Mouse (Mus musculus): ENCODE results near the gene Avpr1b. TPM values are rescaled to one million over a fixed set of nuclear protein-coding genes. Genes with fewer than 3 reads are reported as not detected.
"Not testable (repeated sequence)": the region's sequence is repeated elsewhere in the genome, so short reads cannot be mapped to it uniquely, and the experiment has no call there.

Gene Avpr1b
- not detected in 2 replicates for polyA plus RNA-seq (2015; fragmentation: Nextera tagmentation; extraction: Ambion mirVana)

DNA sequence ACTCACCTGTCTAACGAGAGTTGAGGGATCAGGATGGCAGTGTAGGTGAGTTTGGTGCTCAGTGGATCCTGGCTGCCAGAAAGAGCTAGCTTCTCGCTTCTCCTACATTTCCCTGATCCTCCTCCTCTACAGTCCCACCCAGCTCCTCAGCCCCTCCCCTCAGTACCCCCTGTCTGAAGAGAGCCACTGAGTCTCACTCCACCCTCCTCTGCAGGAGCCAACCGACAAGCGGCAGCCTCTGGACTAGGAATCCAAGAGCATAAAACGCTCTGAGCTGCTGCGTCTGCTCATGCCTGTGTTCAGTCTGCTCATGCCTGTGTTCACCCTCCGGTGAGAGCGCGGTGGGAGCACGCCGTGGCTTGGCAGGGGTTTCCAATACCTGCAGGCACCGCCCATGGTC, at the start of gene Avpr1b:
Avpr1b (plus strand) TSS at position 335 of the 400 bp plus-strand sequence.
- 48% methylated on average over 12 of the region's 12 CpGs for WGBS
- Histone ChIP-seq H3K36me3 (no peaks in the 10 kb centered on the region), H3K4me1 (no peaks in the 10 kb centered on the region), H3K27ac (replicated peaks) (no peak within 1 kb of the TSS), H3K9ac (replicated peaks) (no peak within 1 kb of the TSS), H3K27me3 (replicated peaks) (no peaks in the 10 kb centered on the region), H3K9me3 (replicated peaks) (no peaks in the 10 kb centered on the region), H3K4me2 (no peak within 1 kb of the TSS), H3K4me3 (replicated peaks) (no peak within 1 kb of the TSS)
- ATAC-seq (ENCODE audit: low FRiP score) = no peak

DNA sequence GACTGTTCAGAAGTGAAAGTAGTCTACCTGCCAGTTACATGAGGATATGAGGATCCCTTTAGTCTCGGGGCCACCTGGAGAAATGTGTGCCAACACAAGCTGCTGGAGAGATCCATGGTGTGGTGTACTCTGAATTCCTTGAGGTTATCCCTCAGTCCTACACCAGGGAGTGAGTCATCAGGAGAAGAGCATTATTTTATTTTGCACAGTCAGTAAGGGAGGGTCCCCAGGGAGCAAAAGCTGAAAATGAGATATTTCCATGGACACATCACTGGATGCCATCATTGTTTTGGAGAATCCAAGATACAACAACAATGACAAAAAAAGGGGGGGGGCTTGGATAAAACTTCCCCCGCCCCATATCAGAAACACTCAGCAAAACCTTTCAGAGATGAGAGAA, 47.1 kb upstream of the Avpr1b start:
- Histone ChIP-seq H3K27ac (replicated peaks) (no peak overlapping the region), H3K4me1 (peaks cover 4% of the 10 kb centered on the region), H3K27me3 (replicated peaks) (no peaks in the 10 kb centered on the region), H3K9ac (replicated peaks) (no peak overlapping the region), H3K9me3 (replicated peaks) (no peaks in the 10 kb centered on the region), H3K4me2 (no peak overlapping the region), H3K36me3 (no peaks in the 10 kb centered on the region), H3K4me3 (replicated peaks) (no peak overlapping the region)
- no peak for ATAC-seq (ENCODE audit: low FRiP score)
- 92% methylated on average over 2 of the region's 2 CpGs for WGBS

DNA sequence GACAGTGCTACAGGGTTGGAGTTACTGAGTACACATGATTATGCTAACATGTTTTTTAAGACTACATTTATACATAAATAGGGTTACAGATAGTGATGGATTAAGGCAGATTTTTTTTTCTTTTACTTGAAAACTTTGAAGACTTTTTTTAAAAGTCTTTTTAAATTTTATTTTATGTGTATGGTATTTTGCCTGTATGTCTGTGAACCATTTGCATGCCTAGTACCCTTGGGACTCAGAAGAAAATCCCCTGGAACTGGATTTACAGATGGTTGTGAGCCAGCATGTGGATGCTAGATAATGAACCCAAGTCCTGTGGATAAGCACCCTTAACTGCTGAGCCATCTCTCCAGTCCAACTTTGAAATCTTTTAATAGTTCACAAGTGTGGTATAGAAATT, 45.6 kb upstream of the Avpr1b start:
- H3K36me3 ChIP-seq = no peaks in the 10 kb centered on the region
- H3K27me3 ChIP-seq (replicated peaks) = no peaks in the 10 kb centered on the region
- H3K4me2 ChIP-seq = no peak overlapping the region
- H3K4me1 ChIP-seq = peaks cover 4% of the 10 kb centered on the region
- no peak overlapping the region for H3K4me3 ChIP-seq (replicated peaks)
- ATAC-seq (ENCODE audit: low FRiP score) = no peak
- H3K27ac ChIP-seq (replicated peaks) = no peak overlapping the region
- H3K9ac ChIP-seq (replicated peaks) = no peak overlapping the region
- H3K9me3 ChIP-seq (replicated peaks) = no peaks in the 10 kb centered on the region

DNA sequence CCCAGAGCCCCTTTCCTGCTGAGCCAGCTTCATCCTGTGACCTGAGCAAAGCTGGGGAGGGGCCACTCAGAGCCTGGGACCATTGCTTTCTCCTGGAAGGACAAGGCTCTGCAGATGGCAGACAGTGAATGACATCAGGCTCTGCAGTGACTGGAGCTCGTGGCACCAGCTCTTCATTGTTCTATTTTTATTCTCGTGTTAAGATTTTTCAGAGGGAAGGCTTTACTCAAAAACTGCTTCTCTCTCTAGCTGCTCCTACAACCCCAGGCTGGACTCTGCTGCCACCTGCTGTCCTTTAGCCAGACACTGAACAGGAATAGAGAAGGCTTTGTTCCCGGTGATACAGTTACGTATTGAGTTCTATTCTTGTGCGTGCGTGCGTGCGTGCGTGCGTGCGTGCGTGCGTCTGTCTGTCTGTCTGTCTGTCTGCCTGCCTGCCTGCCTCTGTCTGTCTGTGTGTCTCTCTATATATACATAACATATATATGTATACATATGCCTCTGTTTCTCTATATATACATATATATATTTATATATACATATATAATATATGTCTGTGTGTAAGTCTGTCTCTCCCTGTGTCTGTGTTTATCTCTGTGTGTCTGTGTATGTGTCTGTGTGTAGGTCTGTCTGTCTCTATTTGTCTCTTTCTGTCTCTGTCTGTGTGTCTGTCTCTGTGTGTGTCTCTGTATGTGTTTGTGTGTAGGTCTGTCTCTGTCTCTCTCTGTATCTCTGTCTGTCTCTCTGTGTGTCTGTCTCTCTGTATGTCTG, 43.8 kb upstream of the Avpr1b start:
- H3K27me3 ChIP-seq (replicated peaks) = no peaks in the 10 kb centered on the region
- H3K9ac ChIP-seq (replicated peaks) = peak overlapping the region; percentile 51
- peak; percentile 98 for ATAC-seq (ENCODE audit: low FRiP score)
- peak overlapping the region; percentile 76 for H3K27ac ChIP-seq (replicated peaks)
- H3K4me1 ChIP-seq = peaks cover 4% of the 10 kb centered on the region
- no peaks in the 10 kb centered on the region for H3K9me3 ChIP-seq (replicated peaks)
- WGBS = 5% methylated on average over 13 of the region's 13 CpGs
- H3K4me2 ChIP-seq = peak overlapping the region; percentile 49
- no peak overlapping the region for H3K4me3 ChIP-seq (replicated peaks)
- H3K36me3 ChIP-seq = no peaks in the 10 kb centered on the region

DNA sequence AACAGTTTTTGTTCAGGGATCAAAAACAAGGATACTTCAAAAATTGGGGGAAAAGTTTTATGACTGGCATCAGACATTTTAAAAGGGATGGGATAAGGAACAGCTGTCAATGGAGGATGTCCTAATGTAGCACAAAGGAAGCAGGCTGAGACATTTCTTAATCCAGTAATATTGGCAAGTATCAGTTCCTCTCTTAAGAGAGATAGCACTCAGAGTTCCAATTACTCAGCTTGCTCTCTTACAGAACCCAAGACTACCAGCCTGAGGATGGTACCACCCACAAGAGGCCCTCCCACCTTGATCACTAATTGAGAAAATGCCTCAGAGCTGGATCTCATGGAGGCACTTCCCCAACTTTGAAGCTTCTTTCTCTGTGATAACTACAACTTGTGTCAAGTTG, 38.5 kb upstream of the Avpr1b start:
- no peaks in the 10 kb centered on the region for H3K27me3 ChIP-seq (replicated peaks)
- H3K4me3 ChIP-seq (replicated peaks) = no peak overlapping the region
- H3K9ac ChIP-seq (replicated peaks) = no peak overlapping the region
- H3K36me3 ChIP-seq = no peaks in the 10 kb centered on the region
- no peak overlapping the region for H3K4me2 ChIP-seq
- H3K27ac ChIP-seq (replicated peaks) = no peak overlapping the region
- ATAC-seq (ENCODE audit: low FRiP score) = no peak
- H3K9me3 ChIP-seq (replicated peaks) = no peaks in the 10 kb centered on the region
- no peaks in the 10 kb centered on the region for H3K4me1 ChIP-seq

DNA sequence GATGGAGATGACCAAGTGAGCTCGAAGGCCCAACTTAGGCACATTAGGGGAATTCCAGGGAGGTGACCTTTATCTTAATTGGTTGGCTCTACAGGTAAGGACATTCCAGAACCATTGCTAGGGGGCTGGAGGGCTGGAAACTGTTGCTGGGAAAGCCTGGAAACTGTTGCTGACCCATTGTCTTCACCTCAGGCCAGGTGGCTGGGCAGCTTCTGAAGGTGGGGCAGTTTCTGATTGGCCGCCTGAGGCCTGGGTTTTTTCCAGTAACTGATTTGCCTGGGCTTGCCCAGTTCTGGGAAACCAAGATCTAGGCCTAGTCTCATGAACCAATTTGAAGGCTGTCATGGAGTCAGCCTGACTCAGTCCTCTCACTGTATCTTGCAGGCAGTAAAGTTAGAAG, 37.0 kb upstream of the Avpr1b start:
- Histone ChIP-seq H3K9me3 (replicated peaks) (no peaks in the 10 kb centered on the region), H3K4me1 (no peaks in the 10 kb centered on the region), H3K27me3 (replicated peaks) (no peaks in the 10 kb centered on the region), H3K36me3 (no peaks in the 10 kb centered on the region), H3K9ac (replicated peaks) (no peak overlapping the region), H3K4me3 (replicated peaks) (no peak overlapping the region), H3K4me2 (no peak overlapping the region), H3K27ac (replicated peaks) (no peak overlapping the region)
- no peak for ATAC-seq (ENCODE audit: low FRiP score)
- WGBS = 94% methylated on average over 2 of the region's 2 CpGs

DNA sequence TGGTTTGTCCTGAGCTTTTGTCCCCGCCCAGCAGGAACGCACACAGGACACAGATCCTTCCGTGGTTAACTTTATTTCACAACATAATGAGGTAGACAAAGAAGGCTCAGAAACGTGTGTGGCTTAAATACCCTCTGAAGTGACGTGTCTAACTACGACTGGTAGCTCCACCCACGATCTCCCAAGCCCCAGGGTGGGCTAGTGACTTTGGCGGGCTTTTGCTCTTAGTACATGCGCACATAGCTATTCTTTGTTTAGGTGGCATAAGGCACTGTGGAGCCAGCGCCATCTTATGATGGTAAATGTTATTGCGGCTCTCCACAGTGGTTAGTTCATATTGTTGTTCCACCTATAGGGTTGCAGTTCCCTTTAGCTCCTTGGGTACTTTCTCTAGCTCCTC, 33.0 kb upstream of the Avpr1b start:
- 35% methylated on average over 11 of the region's 11 CpGs for WGBS

DNA sequence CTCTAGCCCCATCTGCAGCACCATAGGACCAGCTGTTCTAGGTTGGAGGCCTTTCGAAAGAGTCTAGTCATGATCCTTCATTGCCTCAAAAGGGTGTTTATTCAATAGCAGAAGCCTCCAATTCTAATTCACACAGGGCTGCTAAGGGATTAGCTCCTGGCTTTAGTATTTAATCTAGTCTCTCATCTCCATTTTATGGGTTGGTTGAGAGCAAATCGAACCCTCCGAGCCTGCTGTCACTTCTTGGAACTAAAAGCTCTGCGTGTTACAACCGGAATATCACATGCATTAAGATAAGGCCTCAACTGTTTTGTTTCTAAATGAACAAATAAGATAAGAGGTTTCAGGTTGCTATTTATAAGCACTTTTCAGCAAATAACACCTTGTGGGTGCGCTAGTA, 29.3 kb upstream of the Avpr1b start:
- H3K9me3 ChIP-seq (replicated peaks) = no peaks in the 10 kb centered on the region
- no peaks in the 10 kb centered on the region for H3K36me3 ChIP-seq
- 85% methylated on average over 6 of the region's 6 CpGs for WGBS
- H3K4me2 ChIP-seq = no peak overlapping the region
- no peaks in the 10 kb centered on the region for H3K27me3 ChIP-seq (replicated peaks)
- ATAC-seq (ENCODE audit: low FRiP score) = no peak
- H3K27ac ChIP-seq (replicated peaks) = no peak overlapping the region
- H3K9ac ChIP-seq (replicated peaks) = no peak overlapping the region
- H3K4me3 ChIP-seq (replicated peaks) = no peak overlapping the region
- H3K4me1 ChIP-seq = no peaks in the 10 kb centered on the region

More for the DNA sequence above, 33.0 kb upstream of the Avpr1b start:
- not testable (repeated sequence) for H3K4me1 ChIP-seq; ATAC-seq (ENCODE audit: low FRiP score); H3K9me3 ChIP-seq (replicated peaks); H3K36me3 ChIP-seq; H3K27me3 ChIP-seq (replicated peaks); H3K4me2 ChIP-seq; H3K4me3 ChIP-seq (replicated peaks); H3K27ac ChIP-seq (replicated peaks); H3K9ac ChIP-seq (replicated peaks)

DNA sequence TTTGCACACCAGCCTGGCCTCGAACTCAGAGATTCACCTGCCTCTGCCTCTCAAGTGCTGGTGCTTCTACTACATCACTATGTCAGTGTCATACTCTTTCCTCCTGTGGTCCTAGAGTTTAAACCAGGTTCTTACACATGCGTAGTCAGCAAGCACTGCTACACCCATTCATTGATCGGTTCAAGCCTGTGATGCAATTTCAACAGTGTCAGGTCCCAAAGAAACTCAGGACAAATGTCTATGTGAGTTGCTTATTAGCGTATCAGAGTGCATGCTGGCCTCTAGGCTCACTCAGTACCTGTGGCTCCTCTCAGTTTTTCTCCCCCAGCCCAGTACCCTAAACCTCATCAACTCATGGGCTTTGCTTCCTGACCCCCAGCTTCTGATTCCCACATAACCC, 28.6 kb upstream of the Avpr1b start:
- no peak for ATAC-seq (ENCODE audit: low FRiP score)
- no peak overlapping the region for H3K4me3 ChIP-seq (replicated peaks)
- no peaks in the 10 kb centered on the region for H3K9me3 ChIP-seq (replicated peaks)
- WGBS = 92% methylated on average over 4 of the region's 4 CpGs
- H3K4me1 ChIP-seq = no peaks in the 10 kb centered on the region
- H3K27me3 ChIP-seq (replicated peaks) = no peaks in the 10 kb centered on the region
- no peak overlapping the region for H3K4me2 ChIP-seq
- H3K27ac ChIP-seq (replicated peaks) = no peak overlapping the region
- no peak overlapping the region for H3K9ac ChIP-seq (replicated peaks)
- no peaks in the 10 kb centered on the region for H3K36me3 ChIP-seq

DNA sequence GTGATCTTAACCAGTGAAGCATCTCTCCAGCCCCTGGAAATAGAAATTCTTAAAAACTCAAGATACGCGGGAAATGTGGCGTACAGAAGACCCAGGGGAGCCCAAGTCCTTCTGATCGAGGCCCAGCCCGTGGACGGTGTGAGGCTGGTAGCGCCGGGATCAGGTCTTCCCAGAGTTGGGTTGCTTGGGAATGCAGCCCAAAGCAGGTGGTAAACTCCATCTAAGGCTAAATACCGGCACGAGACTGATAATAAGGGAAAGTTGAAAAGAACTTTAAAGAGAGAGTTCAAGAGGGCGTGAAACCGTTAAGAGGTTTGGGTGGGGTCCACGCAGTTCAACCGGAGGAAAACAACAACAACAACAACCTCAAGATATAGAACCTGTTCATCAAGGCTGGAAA, 25.3 kb upstream of the Avpr1b start:
- H3K9ac ChIP-seq (replicated peaks) = no peak overlapping the region
- H3K27me3 ChIP-seq (replicated peaks) = no peaks in the 10 kb centered on the region
- H3K27ac ChIP-seq (replicated peaks) = no peak overlapping the region
- WGBS = 93% methylated on average over 14 of the region's 14 CpGs
- no peak for ATAC-seq (ENCODE audit: low FRiP score)
- no peaks in the 10 kb centered on the region for H3K9me3 ChIP-seq (replicated peaks)
- no peak overlapping the region for H3K4me3 ChIP-seq (replicated peaks)
- H3K36me3 ChIP-seq = no peaks in the 10 kb centered on the region
- H3K4me1 ChIP-seq = no peaks in the 10 kb centered on the region
- no peak overlapping the region for H3K4me2 ChIP-seq

DNA sequence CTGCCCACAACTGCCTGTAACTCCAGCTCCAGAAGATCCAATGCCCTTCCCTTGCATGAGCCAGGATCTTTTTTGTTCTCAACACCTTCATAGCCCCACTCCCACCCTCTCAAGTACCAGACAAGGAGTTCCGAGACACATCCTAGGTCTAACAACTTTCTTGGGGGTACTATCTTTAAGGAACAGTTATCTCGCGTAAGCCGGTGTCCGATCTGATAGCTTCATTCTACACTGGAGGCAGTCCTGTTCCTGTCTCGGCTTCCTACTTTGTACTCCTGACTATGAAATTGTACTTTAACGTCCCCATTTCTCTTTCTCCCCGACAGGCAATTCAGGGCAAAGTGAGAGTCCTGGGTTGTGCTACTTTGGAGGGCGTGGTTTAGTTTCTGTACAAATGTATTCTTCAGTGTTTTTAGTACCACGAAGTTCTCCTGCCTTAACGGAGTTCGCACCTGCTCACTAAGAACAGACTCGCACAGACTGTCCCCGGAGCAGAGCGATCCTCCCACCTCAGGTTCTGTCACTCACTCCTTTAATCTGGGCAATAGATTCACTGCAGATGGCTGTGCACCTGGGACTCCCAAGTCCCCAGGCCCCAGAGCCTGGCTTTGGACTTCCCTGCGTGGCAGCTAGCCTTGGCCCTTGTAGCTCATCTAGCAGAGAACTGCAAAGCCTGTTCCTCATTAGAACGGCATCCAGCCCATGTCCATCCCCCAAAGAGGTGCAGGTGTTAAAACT, 19.9 kb upstream of the Avpr1b start:
- H3K9ac ChIP-seq (replicated peaks) = no peak overlapping the region
- H3K27ac ChIP-seq (replicated peaks) = no peak overlapping the region
- no peak overlapping the region for H3K4me2 ChIP-seq
- no peak for ATAC-seq (ENCODE audit: low FRiP score)
- H3K27me3 ChIP-seq (replicated peaks) = no peaks in the 10 kb centered on the region
- no peaks in the 10 kb centered on the region for H3K9me3 ChIP-seq (replicated peaks)
- H3K36me3 ChIP-seq = no peaks in the 10 kb centered on the region
- H3K4me1 ChIP-seq = no peaks in the 10 kb centered on the region
- WGBS = 84% methylated on average over 17 of the region's 17 CpGs
- H3K4me3 ChIP-seq (replicated peaks) = no peak overlapping the region

DNA sequence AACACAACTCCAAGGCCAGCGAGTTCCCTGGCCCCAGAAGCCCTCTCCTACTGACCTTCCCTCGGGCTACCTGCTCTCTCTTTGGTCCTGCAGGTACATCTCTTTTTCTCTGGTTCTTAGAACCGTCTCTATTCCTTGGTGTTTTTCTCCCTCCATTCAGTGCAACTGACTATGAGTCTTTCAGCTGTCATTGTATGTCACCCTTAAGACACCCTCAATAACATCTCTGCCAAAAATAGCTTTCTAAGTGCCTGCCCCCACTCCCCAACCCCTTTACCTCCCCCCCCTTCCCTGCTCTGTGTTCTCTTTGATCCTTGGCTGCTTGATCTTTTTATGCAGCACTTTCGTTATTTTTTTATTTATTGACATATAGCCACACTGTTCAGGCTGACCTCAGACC, 18.6 kb upstream of the Avpr1b start:
- ATAC-seq (ENCODE audit: low FRiP score) = no peak
- WGBS = 56% methylated on average over 4 of the region's 4 CpGs
- H3K36me3 ChIP-seq = no peaks in the 10 kb centered on the region

More for the DNA sequence above, 18.6 kb upstream of the Avpr1b start:
- H3K9ac ChIP-seq (replicated peaks) = no peak overlapping the region
- no peak overlapping the region for H3K4me2 ChIP-seq
- no peak overlapping the region for H3K4me3 ChIP-seq (replicated peaks)
- no peak overlapping the region for H3K27ac ChIP-seq (replicated peaks)
- no peaks in the 10 kb centered on the region for H3K27me3 ChIP-seq (replicated peaks)
- no peaks in the 10 kb centered on the region for H3K4me1 ChIP-seq
- no peaks in the 10 kb centered on the region for H3K9me3 ChIP-seq (replicated peaks)

Measured in neural tube, embryonic 15.5 days (tissue).